Mouse (Mus musculus): ENCODE measurements at regions not wholly inside any gene's neighbourhood (a gene's known extent, or its start where the extent isn't known, plus 50 kb on each side); places are given as distances from the start of the nearest gene placed in this dataset.
A peak's percentile ranks its signal among the peaks of the same experiment; 100 is the strongest.

DNA sequence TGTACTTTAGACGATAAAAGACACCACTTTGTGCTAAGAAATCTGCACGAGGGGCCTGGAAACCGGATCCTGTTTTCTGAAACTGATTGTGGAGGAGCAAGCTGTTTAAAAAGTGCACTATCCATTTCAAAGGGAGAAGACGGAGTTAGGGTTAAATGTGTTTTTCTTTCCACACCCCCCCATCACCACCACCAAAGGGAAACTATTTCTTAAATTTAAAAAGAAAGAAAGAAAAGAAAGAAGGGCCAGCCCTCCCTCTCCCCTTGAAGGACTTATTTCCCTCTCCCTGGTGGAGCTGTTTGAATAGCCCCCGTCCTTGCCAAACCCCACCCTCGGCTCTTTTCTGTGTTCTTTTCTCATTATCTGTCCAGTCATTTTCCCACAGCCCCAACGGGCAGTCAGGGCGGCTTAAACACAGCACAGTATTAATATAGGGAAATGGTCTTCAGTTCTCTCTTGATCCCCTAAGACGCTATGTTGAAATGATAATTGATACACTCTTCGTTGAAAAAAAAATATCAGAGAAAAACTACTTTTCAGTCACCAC, 409.7 kb downstream of the Zfp536 start:
- Histone ChIP-seq H3K36me3 (no peaks in the 10 kb centered on the region), H3K9me3 (no peaks in the 10 kb centered on the region), H3K4me1 (peaks cover 19% of the 10 kb centered on the region), H3K27ac (peak overlapping the region; percentile 80; the same call in 1 of the 2 replicates), H3K4me3 (no peak overlapping the region), H3K27me3 (ENCODE audit: insufficient read depth, poor library complexity, severe bottlenecking) (no peaks in the 10 kb centered on the region; the same call in 1 of the 2 replicates)
- WGBS, result 38% methylated on average over 10 of the region's 10 CpGs
- no peak for DNase-seq (ENCODE audit: low spot score)

DNA sequence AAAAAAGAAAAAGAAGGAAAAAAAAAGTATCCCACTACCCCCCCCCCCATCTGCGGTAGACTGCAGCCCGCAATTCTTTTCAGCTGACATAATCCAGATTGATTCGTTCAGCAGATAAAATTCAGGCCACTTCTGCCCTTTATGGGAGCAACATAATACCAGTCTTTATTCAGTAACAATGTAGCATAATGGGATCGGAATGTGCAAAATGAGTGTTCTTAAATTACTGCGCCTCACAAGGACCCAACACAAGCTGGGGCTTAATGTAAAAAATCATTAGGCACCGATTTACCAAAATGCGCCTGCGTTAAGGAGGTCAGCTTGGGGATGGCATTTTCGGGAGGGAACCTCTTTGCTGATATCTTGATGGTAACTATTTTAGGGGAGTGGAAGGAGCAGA, 409.2 kb downstream of the Zfp536 start:
- no peaks in the 10 kb centered on the region; the same call in 1 of the 2 replicates for H3K27me3 ChIP-seq (ENCODE audit: insufficient read depth, poor library complexity, severe bottlenecking)
- no peak overlapping the region for H3K27ac ChIP-seq
- H3K4me3 ChIP-seq, result no peak overlapping the region
- H3K4me1 ChIP-seq, result peaks cover 19% of the 10 kb centered on the region
- H3K9me3 ChIP-seq, result no peaks in the 10 kb centered on the region
- DNase-seq (ENCODE audit: low spot score), result no peak
- 53% methylated on average over 9 of the region's 9 CpGs for WGBS
- no peaks in the 10 kb centered on the region for H3K36me3 ChIP-seq

DNA sequence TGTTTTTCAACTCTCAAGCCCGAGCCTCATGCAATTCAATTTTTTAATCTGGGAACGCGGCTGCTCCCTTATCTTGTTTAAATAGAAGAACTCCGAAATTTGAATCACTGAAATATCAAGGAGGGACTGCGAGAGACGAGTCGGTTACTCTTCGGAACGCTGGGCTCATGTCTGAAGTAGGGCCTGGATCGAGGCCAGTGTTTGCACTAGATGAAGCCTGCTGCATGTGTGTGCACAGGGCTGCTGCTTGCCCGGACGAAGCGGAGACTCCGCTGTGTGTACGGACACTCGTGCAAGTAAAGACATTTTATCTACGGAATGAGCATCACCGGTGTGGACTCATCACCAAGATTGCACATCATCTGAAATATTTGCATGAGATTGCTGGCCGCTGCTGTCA, 407.4 kb downstream of the Zfp536 start:
- no peak for DNase-seq (ENCODE audit: low spot score)
- H3K27me3 ChIP-seq (ENCODE audit: insufficient read depth, poor library complexity, severe bottlenecking), result no peaks in the 10 kb centered on the region; the same call in 1 of the 2 replicates
- H3K36me3 ChIP-seq, result no peaks in the 10 kb centered on the region
- peaks cover 19% of the 10 kb centered on the region for H3K4me1 ChIP-seq
- WGBS, result 85% methylated on average over 19 of the region's 19 CpGs
- H3K9me3 ChIP-seq, result no peaks in the 10 kb centered on the region
- H3K27ac ChIP-seq, result no peak overlapping the region
- H3K4me3 ChIP-seq, result no peak overlapping the region

DNA sequence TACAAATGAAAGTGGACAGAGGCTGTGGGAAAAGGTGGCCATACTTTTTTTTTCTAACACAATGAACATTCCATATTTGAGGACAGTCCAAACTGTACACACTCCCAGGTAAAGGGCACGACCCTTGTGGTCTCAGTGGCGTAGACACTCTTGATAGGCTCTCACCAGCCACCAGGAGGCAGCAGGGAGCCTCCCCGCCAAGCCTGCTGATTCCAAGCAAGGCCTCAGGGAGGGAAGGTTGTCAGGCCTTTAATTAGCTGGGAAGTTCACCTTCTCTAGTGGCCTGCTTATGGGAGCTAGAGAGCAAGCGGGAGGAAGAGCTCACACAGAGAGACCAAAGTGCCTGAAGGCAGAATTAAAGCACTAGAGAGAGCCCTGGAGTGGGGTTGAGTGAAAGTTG, 403.7 kb downstream of the Zfp536 start:
- no peak for DNase-seq (ENCODE audit: low spot score)
- no peak overlapping the region for H3K4me3 ChIP-seq
- no peaks in the 10 kb centered on the region for H3K9me3 ChIP-seq
- H3K27me3 ChIP-seq (ENCODE audit: insufficient read depth, poor library complexity, severe bottlenecking), result peaks cover 9% of the 10 kb centered on the region; the same call in 1 of the 2 replicates
- H3K4me1 ChIP-seq, result no peaks in the 10 kb centered on the region
- H3K27ac ChIP-seq, result no peak overlapping the region
- WGBS, result 41% methylated on average over 4 of the region's 4 CpGs
- H3K36me3 ChIP-seq, result no peaks in the 10 kb centered on the region

DNA sequence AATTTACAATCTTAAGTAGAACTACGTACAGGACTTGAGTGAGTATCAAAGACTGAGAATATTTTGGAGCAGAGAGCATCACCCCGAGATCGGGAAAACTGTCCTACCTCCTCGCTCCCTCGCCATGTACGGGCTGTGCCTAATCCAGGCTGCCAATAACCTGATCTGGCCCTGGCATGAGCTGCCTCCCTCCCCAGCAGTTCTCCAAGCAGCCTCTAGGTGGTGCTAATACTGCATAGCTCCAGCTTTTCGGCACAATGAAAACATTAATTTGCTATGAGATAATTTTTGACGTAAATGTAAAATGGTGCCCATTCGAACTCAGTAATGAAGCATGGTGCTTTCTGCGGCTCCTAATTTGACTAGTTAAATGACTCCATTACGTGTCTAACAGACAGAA, 399.6 kb downstream of the Zfp536 start:
- no peaks in the 10 kb centered on the region for H3K9me3 ChIP-seq
- no peak overlapping the region for H3K4me3 ChIP-seq
- H3K4me1 ChIP-seq, result peaks cover 10% of the 10 kb centered on the region
- no peaks in the 10 kb centered on the region for H3K36me3 ChIP-seq
- peaks cover 23% of the 10 kb centered on the region; the same call in 1 of the 2 replicates for H3K27me3 ChIP-seq (ENCODE audit: insufficient read depth, poor library complexity, severe bottlenecking)
- H3K27ac ChIP-seq, result no peak overlapping the region
- no peak for DNase-seq (ENCODE audit: low spot score)
- WGBS, result 15% methylated on average over 11 of the region's 11 CpGs

DNA sequence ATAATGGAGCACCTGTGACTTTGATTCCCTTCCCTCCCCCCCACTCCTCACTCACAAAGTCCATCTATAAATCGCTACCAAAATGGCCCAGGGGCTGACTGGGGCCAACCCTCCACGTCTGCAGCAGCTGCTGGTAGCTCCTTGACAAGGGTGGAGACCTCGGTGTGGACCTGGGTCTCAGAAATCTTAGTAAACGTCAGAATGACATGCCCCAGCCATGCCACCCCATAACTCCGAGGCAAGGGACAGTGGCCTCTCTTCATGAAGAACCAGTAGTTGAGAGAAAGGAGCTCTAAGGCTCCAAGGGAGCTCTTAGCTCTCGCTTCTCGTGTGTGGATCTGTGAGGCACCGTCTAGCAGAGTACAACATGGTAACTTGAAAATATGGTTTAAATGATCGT, 398.4 kb downstream of the Zfp536 start:
- DNase-seq (ENCODE audit: low spot score), result no peak
- Histone ChIP-seq H3K4me1 (peaks cover 10% of the 10 kb centered on the region), H3K27ac (no peak overlapping the region), H3K4me3 (no peak overlapping the region), H3K36me3 (no peaks in the 10 kb centered on the region), H3K27me3 (ENCODE audit: insufficient read depth, poor library complexity, severe bottlenecking) (peaks cover 23% of the 10 kb centered on the region; the same call in 1 of the 2 replicates), H3K9me3 (no peaks in the 10 kb centered on the region)
- WGBS, result 65% methylated on average over 9 of the region's 9 CpGs

DNA sequence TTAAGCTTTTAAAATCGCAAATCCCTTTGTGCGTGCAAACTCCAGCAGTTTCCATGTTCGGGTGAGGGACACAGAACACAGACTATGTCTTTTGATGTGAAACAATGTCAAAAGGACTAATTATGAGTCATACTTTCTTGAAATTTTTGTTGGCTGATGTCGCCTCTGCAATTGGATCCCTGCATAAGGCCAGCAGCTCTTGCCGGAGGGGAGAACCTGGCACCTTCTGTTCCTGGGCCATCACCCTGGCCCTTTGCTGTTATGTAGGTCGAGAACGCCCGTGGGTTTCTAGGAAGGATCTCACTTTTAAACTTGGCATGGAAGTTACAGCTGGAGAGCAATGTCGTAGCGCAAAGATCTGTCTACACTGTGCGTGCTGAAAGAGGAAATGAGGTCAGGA, 397.9 kb downstream of the Zfp536 start:
- Histone ChIP-seq H3K4me1 (peaks cover 10% of the 10 kb centered on the region), H3K36me3 (no peaks in the 10 kb centered on the region), H3K27ac (peak overlapping the region; percentile 16; the same call in 1 of the 2 replicates), H3K9me3 (no peaks in the 10 kb centered on the region), H3K27me3 (ENCODE audit: insufficient read depth, poor library complexity, severe bottlenecking) (peaks cover 23% of the 10 kb centered on the region; the same call in 1 of the 2 replicates), H3K4me3 (no peak overlapping the region)
- no peak for DNase-seq (ENCODE audit: low spot score)
- WGBS, result 63% methylated on average over 11 of the region's 11 CpGs

DNA sequence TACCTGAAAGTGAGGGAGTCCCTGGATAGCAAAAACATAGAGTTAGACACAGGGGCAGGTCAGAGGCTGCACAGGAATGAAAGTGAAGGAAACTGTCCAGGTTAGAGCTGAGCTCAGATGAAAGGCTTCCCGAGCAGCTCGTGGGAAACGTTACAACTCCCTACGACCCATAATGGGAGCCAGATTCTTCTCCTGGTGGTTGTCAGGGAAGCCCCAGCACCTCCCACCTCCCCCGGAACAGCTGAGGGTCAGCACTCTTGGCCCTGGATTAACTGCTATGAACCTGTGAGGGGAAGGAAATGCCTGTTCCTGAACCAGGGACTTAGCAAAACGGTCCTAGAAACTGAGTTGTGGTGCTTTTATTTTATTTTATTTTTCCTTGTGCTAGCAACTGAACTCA, 397.2 kb downstream of the Zfp536 start:
- peaks cover 23% of the 10 kb centered on the region; the same call in 1 of the 2 replicates for H3K27me3 ChIP-seq (ENCODE audit: insufficient read depth, poor library complexity, severe bottlenecking)
- H3K4me3 ChIP-seq, result no peak overlapping the region
- WGBS, result 41% methylated on average over 6 of the region's 6 CpGs
- no peak for DNase-seq (ENCODE audit: low spot score)
- H3K27ac ChIP-seq, result peak overlapping the region; percentile 16; the same call in 1 of the 2 replicates
- no peaks in the 10 kb centered on the region for H3K36me3 ChIP-seq
- peaks cover 10% of the 10 kb centered on the region for H3K4me1 ChIP-seq
- no peaks in the 10 kb centered on the region for H3K9me3 ChIP-seq

DNA sequence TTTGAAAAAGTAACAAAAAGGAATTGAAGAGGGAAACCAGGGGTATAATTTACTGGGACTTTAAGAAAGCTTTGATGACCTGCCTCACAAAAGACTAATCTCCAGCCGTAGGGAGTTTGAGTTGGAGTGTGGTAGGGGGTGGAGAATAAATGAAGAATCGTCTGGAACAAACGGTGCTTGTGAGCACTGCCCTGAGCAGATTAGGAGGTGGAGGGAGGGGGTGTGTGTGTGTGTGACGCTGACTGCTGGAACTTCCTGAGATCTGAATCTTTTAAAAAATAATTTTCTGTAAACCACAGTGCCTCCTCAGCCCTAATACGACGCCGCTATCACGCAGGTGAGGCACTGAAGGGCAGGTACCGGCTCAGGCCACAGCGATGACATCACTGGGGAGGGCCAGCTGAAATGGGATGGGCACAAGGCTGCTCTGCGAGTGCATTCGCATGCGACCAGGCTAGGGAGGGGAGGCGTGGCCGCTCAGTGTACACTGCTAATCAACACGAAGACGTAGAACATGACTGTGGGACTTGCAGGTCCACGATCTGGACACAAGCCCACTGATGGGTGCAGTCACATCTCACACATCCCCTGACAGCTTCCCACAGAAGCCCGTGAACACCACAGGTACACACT, 395.4 kb downstream of the Zfp536 start:
- H3K4me3 ChIP-seq, result no peak overlapping the region
- 40% methylated on average over 19 of the region's 19 CpGs for WGBS
- no peak overlapping the region for H3K27ac ChIP-seq
- DNase-seq (ENCODE audit: low spot score), result no peak
- H3K27me3 ChIP-seq (ENCODE audit: insufficient read depth, poor library complexity, severe bottlenecking), result peaks cover 14% of the 10 kb centered on the region; the same call in 1 of the 2 replicates
- H3K36me3 ChIP-seq, result no peaks in the 10 kb centered on the region
- peaks cover 10% of the 10 kb centered on the region for H3K4me1 ChIP-seq
- no peaks in the 10 kb centered on the region for H3K9me3 ChIP-seq

DNA sequence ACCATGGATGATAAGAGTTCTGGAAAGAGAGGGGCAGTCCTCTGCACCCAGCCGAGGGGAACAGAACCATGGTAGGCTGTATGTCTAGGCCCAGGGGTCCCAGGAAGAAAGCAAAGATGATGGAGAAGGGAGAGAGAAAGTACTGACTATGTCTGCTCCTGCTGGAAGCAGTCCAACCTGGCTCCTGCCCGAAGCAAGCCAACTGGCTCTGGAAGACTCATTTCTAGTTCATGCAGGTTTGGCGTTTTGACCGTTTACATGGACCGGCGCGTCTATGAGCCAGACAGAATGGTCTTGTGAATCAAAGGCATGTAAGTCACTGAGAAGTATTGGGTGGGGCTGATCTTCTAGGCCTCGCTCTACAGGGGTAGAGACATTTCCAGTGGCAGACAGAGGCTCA, 385.6 kb downstream of the Zfp536 start:
- 93% methylated on average over 8 of the region's 8 CpGs for WGBS

DNA sequence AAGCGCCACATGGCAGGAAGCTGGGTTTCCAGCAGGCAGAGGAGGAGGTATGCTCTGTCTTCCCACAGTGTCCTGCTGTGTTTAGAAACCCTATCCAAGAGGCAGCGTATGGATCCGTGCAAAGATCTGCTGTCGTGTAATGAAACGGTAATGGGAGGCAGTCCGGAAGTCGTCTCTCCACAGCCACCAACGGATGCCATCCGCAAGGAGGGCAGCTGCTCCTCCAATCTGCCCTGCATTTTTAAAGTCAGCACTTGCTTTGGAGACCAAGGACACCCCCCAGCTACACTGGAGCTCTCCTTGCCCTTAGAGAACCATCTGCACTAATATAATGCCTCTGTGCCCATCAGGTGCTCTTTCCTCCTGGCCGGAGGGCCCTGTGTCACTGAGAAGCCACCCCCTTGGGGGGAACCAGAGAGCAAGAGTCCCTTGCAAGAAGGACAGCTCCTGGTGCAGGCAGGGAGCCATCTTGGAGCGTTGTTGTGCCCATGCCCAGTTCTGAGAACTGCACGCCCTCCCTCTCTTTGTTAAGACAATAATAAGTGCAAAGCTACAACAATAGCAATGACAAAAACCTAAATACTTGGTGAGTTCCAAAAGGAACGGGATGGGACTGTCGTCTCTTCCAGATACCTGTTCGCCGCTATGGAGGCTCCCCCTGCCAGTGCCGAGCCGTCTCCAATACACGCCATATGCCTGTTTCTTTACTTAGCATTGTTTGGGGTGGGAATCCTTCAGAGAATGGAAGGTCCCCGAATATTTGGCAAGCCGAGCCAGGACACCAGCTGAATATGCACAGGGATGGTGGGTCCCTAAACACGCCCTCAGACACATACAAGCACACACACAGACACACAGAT, 384.4 kb downstream of the Zfp536 start:
- Histone ChIP-seq H3K4me3 (no peak overlapping the region), H3K4me1 (no peaks in the 10 kb centered on the region), H3K27me3 (ENCODE audit: insufficient read depth, poor library complexity, severe bottlenecking) (no peaks in the 10 kb centered on the region), H3K27ac (no peak overlapping the region), H3K9me3 (no peaks in the 10 kb centered on the region), H3K36me3 (no peaks in the 10 kb centered on the region)
- DNase-seq (ENCODE audit: low spot score), result no peak
- 85% methylated on average over 22 of the region's 22 CpGs for WGBS

More for the DNA sequence above, 385.6 kb downstream of the Zfp536 start:
- H3K4me1 ChIP-seq, result no peaks in the 10 kb centered on the region
- DNase-seq (ENCODE audit: low spot score), result no peak
- H3K36me3 ChIP-seq, result no peaks in the 10 kb centered on the region
- no peaks in the 10 kb centered on the region for H3K9me3 ChIP-seq
- no peak overlapping the region for H3K27ac ChIP-seq
- H3K4me3 ChIP-seq, result no peak overlapping the region
- H3K27me3 ChIP-seq (ENCODE audit: insufficient read depth, poor library complexity, severe bottlenecking), result no peaks in the 10 kb centered on the region

DNA sequence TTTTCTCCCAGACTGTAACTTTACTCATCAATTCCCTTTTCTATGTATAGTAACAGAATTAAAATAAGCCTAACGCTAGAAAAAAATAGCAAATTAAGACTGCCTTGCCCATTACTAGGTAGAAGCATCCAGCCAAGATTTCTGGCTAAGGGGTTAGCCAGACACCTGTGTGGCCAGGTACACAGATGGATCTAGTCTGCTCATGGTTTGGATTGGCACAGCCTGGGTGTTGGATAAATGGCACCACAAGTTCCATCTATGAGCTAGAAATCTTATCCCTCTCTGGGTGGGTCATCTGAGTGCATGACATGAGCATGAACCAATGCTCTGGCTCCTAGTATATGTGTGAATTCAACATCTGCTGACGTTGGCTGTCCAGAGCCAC, 383.7 kb downstream of the Zfp536 start:
- no peak overlapping the region for H3K27ac ChIP-seq
- peaks cover under 1% of the 10 kb centered on the region; the same call in 1 of the 2 replicates for H3K4me1 ChIP-seq
- no peak overlapping the region for H3K4me3 ChIP-seq
- no peaks in the 10 kb centered on the region for H3K9me3 ChIP-seq
- WGBS, result 84% methylated on average over 2 of the region's 2 CpGs
- H3K36me3 ChIP-seq, result no peaks in the 10 kb centered on the region
- no peaks in the 10 kb centered on the region for H3K27me3 ChIP-seq (ENCODE audit: insufficient read depth, poor library complexity, severe bottlenecking)
- DNase-seq (ENCODE audit: low spot score), result no peak

DNA sequence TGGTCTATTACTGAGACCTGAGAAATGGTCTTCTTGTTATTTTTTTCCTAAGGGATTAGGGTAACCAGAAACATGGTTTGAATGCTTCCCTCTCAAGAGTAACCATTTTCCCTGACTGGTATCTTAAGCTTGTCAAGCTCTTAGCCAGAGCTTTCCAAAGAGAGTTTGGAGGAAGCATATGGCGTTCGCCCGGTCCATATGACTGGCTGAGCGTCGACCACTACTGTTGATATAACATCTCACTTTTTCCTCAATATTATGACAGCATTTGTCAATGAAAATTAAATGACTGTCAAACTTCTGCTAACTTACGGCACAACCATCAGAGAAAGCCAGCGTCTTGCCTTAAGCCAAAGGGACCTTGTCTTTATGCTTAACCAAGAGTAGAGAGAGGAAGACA, 383.2 kb downstream of the Zfp536 start:
- 91% methylated on average over 7 of the region's 7 CpGs for WGBS
- H3K4me3 ChIP-seq, result no peak overlapping the region
- no peak overlapping the region for H3K27ac ChIP-seq
- H3K36me3 ChIP-seq, result no peaks in the 10 kb centered on the region
- no peak for DNase-seq (ENCODE audit: low spot score)
- peaks cover 6% of the 10 kb centered on the region for H3K4me1 ChIP-seq
- no peaks in the 10 kb centered on the region for H3K9me3 ChIP-seq
- no peaks in the 10 kb centered on the region for H3K27me3 ChIP-seq (ENCODE audit: insufficient read depth, poor library complexity, severe bottlenecking)

Data from heart, embryonic 10.5 days (tissue).